Mouse (Mus musculus): ENCODE measurements around the gene Trp73. TPM values are rescaled to one million over a fixed set of nuclear protein-coding genes. Genes with fewer than 3 reads are reported as not detected.

The Trp73 gene
- 0.04 and 0.17 TPM in 2 replicates for polyA plus RNA-seq (2015; fragmentation: Nextera tagmentation; extraction: Ambion mirVana)

DNA sequence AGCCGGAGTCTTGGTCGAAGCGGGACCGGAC, at the start of gene Trp73:
TSS of gene Trp73 (minus strand) at position 27 of the 31 bp plus-strand sequence.
- H3K27me3 ChIP-seq (replicated peaks) = peaks cover 58% of the 10 kb centered on the region
- WGBS = 0% methylated on average over 4 of the region's 4 CpGs
- no peak for ATAC-seq (ENCODE audit: low FRiP score)
- no peaks in the 10 kb centered on the region for H3K36me3 ChIP-seq
- H3K4me3 ChIP-seq (replicated peaks) = peak within 1 kb of the TSS; percentile 43
- no peaks in the 10 kb centered on the region for H3K9me3 ChIP-seq (replicated peaks)
- peak within 1 kb of the TSS; percentile 44 for H3K9ac ChIP-seq (replicated peaks)
- H3K4me1 ChIP-seq = peaks cover 40% of the 10 kb centered on the region
- H3K4me2 ChIP-seq = peak within 1 kb of the TSS; percentile 94
- no peak within 1 kb of the TSS for H3K27ac ChIP-seq (replicated peaks)

DNA sequence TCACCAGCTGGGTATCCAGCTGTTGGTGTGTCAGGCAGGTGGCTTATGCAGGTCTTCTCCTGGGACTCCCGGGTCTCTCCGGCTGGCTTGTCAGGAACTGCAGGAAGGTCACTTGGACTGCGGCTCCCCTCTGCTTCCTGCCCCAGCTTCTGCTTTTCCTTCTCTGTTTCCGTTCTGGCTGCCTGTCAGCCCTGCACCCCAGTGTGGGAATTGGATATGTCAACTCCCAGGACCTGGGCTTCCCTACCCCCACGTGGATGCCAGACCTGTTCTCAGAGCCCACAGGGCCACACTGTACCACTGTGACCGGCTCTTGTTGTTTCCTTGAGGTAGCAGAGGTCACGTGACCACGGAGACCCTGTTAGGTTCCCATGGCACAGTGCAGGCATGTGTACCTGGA, 48.9 kb upstream of the Trp73 start:
- H3K27me3 ChIP-seq (replicated peaks) = no peaks in the 10 kb centered on the region
- H3K4me1 ChIP-seq = no peaks in the 10 kb centered on the region
- H3K9ac ChIP-seq (replicated peaks) = no peak overlapping the region
- no peak overlapping the region for H3K4me3 ChIP-seq (replicated peaks)
- no peak overlapping the region for H3K27ac ChIP-seq (replicated peaks)
- no peak for ATAC-seq (ENCODE audit: low FRiP score)
- H3K4me2 ChIP-seq = no peak overlapping the region
- WGBS = 78% methylated on average over 8 of the region's 8 CpGs
- no peaks in the 10 kb centered on the region for H3K9me3 ChIP-seq (replicated peaks)
- no peaks in the 10 kb centered on the region for H3K36me3 ChIP-seq

DNA sequence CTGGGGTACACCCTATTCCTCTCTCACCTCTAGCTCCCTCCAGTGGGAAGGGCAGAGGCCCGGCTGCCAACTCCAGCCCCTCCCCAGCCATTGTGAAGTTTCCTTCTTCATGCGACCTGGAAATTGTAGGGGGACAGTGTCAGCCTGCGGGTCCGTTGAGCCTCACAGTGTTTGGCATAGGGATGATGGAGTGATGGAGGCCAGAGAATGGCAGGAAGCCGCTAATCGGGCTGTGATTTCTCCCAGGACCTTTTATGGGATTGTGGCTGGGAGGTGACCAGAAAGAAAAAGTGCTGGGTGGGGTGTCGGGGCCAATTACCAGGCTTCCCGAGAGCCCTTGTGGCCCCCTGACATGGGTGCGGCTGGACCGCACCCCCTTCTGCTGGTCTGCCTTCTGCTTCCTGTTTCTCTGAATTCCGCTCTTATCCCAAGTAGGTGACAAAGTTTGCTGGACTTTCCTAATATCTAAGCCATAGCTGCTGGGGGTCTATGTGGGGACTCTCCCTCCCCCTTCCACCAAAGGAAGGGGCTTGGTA, 46.1 kb upstream of the Trp73 start:
- WGBS = 74% methylated on average over 11 of the region's 11 CpGs

DNA sequence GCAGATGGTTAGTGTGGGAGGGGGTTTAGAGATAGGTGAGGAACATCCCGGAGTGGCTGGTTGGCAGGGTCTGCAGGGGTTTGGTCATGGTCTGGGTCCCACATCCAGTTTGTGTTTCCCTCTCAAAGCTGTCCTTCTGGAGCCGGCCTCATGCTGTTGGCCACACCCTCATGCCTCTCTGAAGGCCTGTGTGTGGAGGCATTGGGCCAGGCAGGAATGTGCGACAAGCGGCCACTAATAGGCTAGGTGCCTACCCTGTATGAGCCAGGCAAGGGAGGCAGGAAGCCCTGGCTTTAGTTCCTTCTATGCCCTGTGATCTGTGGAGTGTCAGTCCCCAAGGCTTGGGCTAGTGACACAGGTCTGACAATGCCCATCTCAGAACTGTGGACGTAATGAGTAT, 45.0 kb upstream of the Trp73 start:
- Histone ChIP-seq H3K4me2 (no peak overlapping the region), H3K36me3 (no peaks in the 10 kb centered on the region), H3K9me3 (replicated peaks) (no peaks in the 10 kb centered on the region), H3K9ac (replicated peaks) (no peak overlapping the region), H3K27ac (replicated peaks) (no peak overlapping the region), H3K4me1 (no peaks in the 10 kb centered on the region), H3K4me3 (replicated peaks) (no peak overlapping the region), H3K27me3 (replicated peaks) (no peaks in the 10 kb centered on the region)
- WGBS = 84% methylated on average over 5 of the region's 5 CpGs
- ATAC-seq (ENCODE audit: low FRiP score) = no peak

More for the DNA sequence above, 46.1 kb upstream of the Trp73 start:
- H3K4me2 ChIP-seq = no peak overlapping the region
- H3K36me3 ChIP-seq = no peaks in the 10 kb centered on the region
- no peaks in the 10 kb centered on the region for H3K4me1 ChIP-seq
- H3K9me3 ChIP-seq (replicated peaks) = no peaks in the 10 kb centered on the region
- no peak overlapping the region for H3K4me3 ChIP-seq (replicated peaks)
- H3K9ac ChIP-seq (replicated peaks) = no peak overlapping the region
- no peak for ATAC-seq (ENCODE audit: low FRiP score)
- H3K27me3 ChIP-seq (replicated peaks) = no peaks in the 10 kb centered on the region
- no peak overlapping the region for H3K27ac ChIP-seq (replicated peaks)

DNA sequence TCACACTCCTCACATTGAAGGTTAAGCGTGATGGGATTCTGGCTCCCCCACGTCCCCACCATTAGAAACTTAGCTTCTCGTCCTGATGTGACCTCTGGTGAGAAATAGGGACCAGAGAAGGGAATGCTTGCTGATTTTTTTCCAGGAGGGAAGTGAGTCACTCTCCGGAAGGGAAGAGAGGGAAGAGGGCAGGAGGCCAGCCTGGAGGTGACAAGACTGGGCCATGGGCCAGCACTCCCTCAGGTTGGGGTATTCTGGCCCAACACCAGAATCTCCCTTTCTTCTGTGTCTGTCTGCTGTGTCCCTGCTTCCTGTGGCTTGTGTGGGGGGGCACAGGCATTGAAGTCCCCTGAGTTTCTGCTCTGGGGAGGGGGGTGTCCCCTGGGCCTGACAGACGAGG, 43.6 kb upstream of the Trp73 start:
- no peak for ATAC-seq (ENCODE audit: low FRiP score)

DNA sequence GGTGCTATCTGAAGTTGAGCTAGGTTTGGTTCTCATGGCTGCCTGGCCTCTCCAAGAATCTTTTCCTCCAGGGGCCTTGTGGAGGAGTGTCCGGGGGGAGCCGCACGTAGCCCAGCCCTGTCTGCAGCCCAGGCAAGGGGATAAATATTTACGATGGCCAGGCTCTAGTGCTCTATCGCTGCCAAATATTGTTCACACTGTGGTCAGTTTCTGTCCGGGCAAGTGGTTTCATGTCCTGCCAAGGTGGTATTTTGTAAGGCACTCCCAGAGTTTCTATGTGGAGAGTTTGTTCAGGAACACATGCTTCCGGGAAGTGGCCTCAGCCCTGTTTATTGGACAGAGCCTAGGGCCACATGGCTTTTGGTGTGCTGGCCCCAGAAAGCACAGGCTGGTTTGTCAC, 41.0 kb upstream of the Trp73 start:
- Histone ChIP-seq H3K36me3 (no peaks in the 10 kb centered on the region), H3K27ac (replicated peaks) (no peak overlapping the region), H3K9ac (replicated peaks) (no peak overlapping the region), H3K27me3 (replicated peaks) (no peaks in the 10 kb centered on the region), H3K9me3 (replicated peaks) (no peaks in the 10 kb centered on the region), H3K4me2 (no peak overlapping the region), H3K4me3 (replicated peaks) (no peak overlapping the region), H3K4me1 (no peaks in the 10 kb centered on the region)
- WGBS = 84% methylated on average over 7 of the region's 7 CpGs
- no peak for ATAC-seq (ENCODE audit: low FRiP score)

More for the DNA sequence above, 43.6 kb upstream of the Trp73 start:
- Histone ChIP-seq H3K36me3 (no peaks in the 10 kb centered on the region), H3K9ac (replicated peaks) (no peak overlapping the region), H3K4me2 (no peak overlapping the region), H3K4me1 (no peaks in the 10 kb centered on the region), H3K27me3 (replicated peaks) (no peaks in the 10 kb centered on the region), H3K27ac (replicated peaks) (no peak overlapping the region), H3K9me3 (replicated peaks) (no peaks in the 10 kb centered on the region), H3K4me3 (replicated peaks) (no peak overlapping the region)
- WGBS = 75% methylated on average over 5 of the region's 5 CpGs

DNA sequence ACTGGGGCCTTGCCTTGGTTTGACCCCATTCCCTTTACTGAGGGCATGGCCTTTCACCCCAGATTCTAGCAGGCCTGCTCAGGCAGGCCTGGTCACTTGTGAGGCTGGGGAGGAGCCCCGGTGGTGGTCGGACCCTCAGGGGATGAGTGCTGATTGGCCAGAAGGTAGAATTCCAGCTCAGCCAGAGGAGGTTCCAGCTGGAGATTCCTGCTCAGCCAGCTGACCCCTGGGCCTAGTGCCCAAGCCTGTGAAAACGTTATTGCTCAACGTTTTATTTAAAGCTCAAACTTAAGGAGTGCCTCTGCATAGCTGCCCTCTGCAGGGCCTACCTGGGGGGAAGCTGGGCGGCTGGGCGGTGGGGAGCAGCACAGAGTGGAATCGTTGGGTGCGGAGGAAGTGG, 37.2 kb upstream of the Trp73 start:
- H3K9ac ChIP-seq (replicated peaks) = no peak overlapping the region

DNA sequence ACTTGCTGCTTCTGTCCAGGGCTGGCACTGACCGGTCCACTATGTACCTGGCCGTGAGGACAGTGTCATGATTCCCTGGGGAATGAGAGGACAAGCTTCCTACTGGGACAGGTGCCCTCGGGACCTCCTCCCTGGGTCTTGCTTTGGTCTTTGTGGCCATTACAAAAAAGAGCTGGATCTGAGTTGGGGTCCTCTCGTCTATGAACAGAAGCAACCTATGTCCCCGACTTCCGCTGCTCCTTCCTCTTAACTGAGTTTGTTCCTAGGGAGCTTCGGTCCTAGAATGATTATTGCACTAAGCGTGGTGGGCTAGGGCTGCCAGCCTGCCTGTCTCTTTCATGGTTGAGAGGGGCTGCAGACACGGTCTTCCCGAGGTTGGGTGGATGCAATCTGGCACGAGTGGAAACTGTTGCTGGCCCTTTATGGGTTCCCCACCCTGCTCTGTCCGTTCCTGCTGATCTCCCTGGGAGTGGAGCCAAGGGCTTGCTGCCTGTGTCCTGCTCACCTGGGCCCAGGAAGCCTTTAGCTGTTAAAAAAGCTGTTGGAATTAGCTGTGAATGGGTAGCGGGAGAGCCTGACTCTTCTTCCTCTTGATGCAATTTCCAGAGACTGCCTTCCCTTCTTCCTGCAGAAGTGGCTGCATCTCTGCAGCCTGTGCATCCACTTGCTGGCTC, 32.1 kb upstream of the Trp73 start:
- Histone ChIP-seq H3K36me3 (no peaks in the 10 kb centered on the region), H3K4me2 (peak overlapping the region; percentile 97), H3K27me3 (replicated peaks) (peaks cover 51% of the 10 kb centered on the region), H3K27ac (replicated peaks) (no peak overlapping the region), H3K9ac (replicated peaks) (no peak overlapping the region), H3K4me1 (peaks cover 31% of the 10 kb centered on the region), H3K4me3 (replicated peaks) (peak overlapping the region; percentile 49), H3K9me3 (replicated peaks) (no peaks in the 10 kb centered on the region)
- WGBS = 39% methylated on average over 13 of the region's 13 CpGs
- no peak for ATAC-seq (ENCODE audit: low FRiP score)

More for the DNA sequence above, 37.2 kb upstream of the Trp73 start:
- H3K27ac ChIP-seq (replicated peaks) = no peak overlapping the region
- no peak for ATAC-seq (ENCODE audit: low FRiP score)
- H3K9me3 ChIP-seq (replicated peaks) = no peaks in the 10 kb centered on the region
- H3K27me3 ChIP-seq (replicated peaks) = peaks cover 12% of the 10 kb centered on the region
- no peak overlapping the region for H3K4me2 ChIP-seq
- 66% methylated on average over 8 of the region's 8 CpGs for WGBS
- no peak overlapping the region for H3K4me3 ChIP-seq (replicated peaks)
- H3K36me3 ChIP-seq = no peaks in the 10 kb centered on the region
- H3K4me1 ChIP-seq = peaks cover 6% of the 10 kb centered on the region; the same call in 1 of the 2 replicates

DNA sequence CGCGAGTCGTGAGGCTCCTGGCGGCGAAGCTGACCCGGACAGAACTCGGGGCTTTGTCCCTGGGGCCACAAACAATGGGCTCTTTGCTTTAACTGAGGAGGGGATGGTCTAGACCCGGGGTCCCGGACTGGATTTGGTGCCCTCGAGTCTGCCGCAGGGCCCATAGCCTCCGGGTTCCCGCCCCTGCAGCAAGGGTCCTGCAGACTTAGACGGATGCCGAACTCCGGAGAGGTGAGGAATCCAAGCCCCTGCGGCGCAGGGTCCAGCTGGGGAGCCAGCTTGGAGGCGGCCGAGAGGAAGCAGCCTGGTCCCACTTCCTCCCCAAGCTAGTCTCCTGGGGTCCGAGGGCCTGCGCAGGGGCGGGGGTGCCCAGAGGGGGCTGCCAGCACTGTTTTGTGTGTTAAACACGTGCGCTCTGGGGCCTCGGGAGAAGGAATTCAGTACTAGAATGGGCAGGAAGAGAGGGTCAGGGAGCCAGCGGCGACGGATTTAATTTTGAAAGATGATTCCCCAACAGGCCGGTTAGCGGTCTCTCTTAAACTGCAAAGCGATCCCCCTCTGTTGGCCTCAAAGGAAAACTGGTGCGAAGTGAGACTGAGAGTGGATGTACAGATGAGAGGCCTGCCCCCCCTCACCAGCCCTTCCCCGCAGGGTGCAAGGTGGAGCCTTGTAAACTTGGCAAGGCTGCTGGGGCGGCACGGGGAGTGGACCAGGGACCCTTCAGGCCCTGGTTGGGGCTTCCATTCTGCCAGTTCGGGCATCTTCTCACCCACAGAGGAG, 31.3 kb upstream of the Trp73 start:
- no peak overlapping the region; the same call in 1 of the 2 replicates for H3K27ac ChIP-seq (replicated peaks)
- H3K4me3 ChIP-seq (replicated peaks) = peak overlapping the region; percentile 49
- peak overlapping the region; percentile 34; the same call in 1 of the 2 replicates for H3K9ac ChIP-seq (replicated peaks)
- peaks cover 31% of the 10 kb centered on the region for H3K4me1 ChIP-seq
- H3K9me3 ChIP-seq (replicated peaks) = no peaks in the 10 kb centered on the region
- 1% methylated on average over 37 of the region's 37 CpGs for WGBS
- ATAC-seq (ENCODE audit: low FRiP score) = no peak
- peak overlapping the region; percentile 97 for H3K4me2 ChIP-seq
- no peaks in the 10 kb centered on the region for H3K36me3 ChIP-seq
- H3K27me3 ChIP-seq (replicated peaks) = peaks cover 51% of the 10 kb centered on the region

DNA sequence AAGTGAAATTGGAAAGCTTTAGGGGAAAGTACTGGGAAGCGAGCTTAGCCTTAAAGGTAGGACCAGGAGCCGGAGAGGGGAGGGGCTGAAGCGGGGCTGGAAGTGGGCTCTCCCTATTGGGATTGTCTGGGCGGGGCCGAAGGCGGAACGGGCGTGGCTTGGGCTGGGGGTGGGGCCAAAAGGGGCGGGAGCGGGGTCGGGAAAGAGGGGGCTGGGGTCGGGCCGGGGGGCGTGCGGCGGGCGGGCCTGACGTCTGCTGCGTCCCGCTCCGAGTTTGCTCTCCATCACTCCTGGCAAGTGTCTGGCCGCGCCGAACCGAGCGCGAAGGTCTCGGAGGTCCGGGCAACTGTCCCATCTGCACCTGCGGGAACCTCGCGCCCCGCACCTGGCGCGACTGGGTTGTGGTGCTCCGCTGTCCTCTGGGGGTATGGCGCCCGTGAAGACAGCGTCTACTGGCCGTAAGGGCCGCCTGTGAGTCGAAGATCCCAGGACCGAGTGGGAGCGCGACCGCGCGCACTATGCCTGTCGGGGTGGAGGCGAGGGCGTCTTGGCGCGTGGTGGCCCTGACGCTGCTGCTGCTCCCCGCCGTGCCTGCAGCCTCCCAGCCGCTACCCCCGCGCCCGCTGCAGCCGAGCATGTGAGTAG, 30.6 kb upstream of the Trp73 start, which contains the start of gene Megf6:
TSS of gene Megf6 (plus strand) at position 225 of the 645 bp plus-strand sequence.
- H3K9me3 ChIP-seq (replicated peaks) = no peaks in the 10 kb centered on the region
- no peaks in the 10 kb centered on the region for H3K36me3 ChIP-seq
- WGBS = under 1% methylated on average over 58 of the region's 61 CpGs
- H3K9ac ChIP-seq (replicated peaks) = peak within 1 kb of the TSS; percentile 34; the same call in 1 of the 2 replicates
- H3K27ac ChIP-seq (replicated peaks) = no peak within 1 kb of the TSS; the same call in none of the 2 replicates
- peaks cover 31% of the 10 kb centered on the region for H3K4me1 ChIP-seq
- peaks cover 51% of the 10 kb centered on the region for H3K27me3 ChIP-seq (replicated peaks)
- peak within 1 kb of the TSS; percentile 49 for H3K4me3 ChIP-seq (replicated peaks)
- no peak for ATAC-seq (ENCODE audit: low FRiP score)
- H3K4me2 ChIP-seq = peak within 1 kb of the TSS; percentile 97

DNA sequence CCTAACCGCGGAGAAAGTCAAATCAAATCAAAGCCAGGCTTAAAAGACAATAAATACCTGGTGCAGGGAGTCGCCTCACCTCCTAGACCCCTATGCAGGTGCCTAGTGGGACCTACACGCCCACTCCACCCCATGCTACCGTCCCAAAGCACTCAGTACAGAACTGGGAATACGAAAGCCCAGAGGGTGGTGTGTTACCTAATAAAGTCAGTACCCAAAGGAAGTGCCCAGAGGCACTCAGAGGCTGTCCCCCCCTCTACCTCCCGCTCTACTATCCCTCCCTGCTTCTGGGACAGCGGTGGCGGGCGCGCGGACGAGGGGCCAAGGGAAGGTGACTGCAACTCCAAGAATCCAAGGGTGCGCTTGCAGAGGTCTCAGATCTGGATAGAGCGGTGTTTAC, 30.0 kb upstream of the Trp73 start:
- ATAC-seq (ENCODE audit: low FRiP score) = no peak
- WGBS = under 1% methylated on average over 15 of the region's 15 CpGs
- peaks cover 31% of the 10 kb centered on the region for H3K4me1 ChIP-seq
- no peak overlapping the region for H3K27ac ChIP-seq (replicated peaks)
- H3K4me2 ChIP-seq = peak overlapping the region; percentile 97
- no peaks in the 10 kb centered on the region for H3K9me3 ChIP-seq (replicated peaks)
- H3K4me3 ChIP-seq (replicated peaks) = peak overlapping the region; percentile 49
- no peaks in the 10 kb centered on the region for H3K36me3 ChIP-seq
- H3K9ac ChIP-seq (replicated peaks) = 0 out of 2 replicates have a peak overlapping the region, but pooled peaks have one; percentile 14
- peaks cover 51% of the 10 kb centered on the region for H3K27me3 ChIP-seq (replicated peaks)

DNA sequence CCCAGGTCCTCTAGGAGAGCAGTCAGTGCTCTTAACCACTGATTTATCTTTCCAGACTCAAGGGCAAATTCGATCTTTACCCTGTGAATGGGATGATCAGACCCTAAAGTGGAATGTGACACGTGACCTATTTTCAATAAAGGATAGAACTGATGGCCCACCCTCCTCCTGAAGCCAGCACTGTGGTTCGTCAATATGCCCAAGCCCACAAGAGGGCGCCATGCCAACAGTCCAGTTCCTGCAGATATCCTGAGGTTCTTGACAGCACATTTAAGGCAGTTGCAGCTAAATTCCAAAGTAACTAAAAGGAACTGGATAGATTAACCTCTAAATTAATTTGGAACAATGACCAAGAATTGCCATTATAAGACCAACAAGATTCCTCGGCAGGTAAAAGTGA, 27.0 kb upstream of the Trp73 start:
- 26% methylated on average over 5 of the region's 5 CpGs for WGBS
- peaks cover 23% of the 10 kb centered on the region for H3K4me1 ChIP-seq
- no peak for ATAC-seq (ENCODE audit: low FRiP score)

More for the DNA sequence above, 27.0 kb upstream of the Trp73 start:
- no peak overlapping the region for H3K9ac ChIP-seq (replicated peaks)
- no peak overlapping the region for H3K4me2 ChIP-seq
- H3K27me3 ChIP-seq (replicated peaks) = peaks cover 37% of the 10 kb centered on the region
- H3K4me3 ChIP-seq (replicated peaks) = no peak overlapping the region
- no peaks in the 10 kb centered on the region for H3K36me3 ChIP-seq
- no peaks in the 10 kb centered on the region for H3K9me3 ChIP-seq (replicated peaks)
- H3K27ac ChIP-seq (replicated peaks) = no peak overlapping the region

Data from neural tube, embryonic 15.5 days (tissue).